Mouse (Mus musculus) CH12.LX (cell line): ENCODE measurements around the gene Coro2a. TPM values are rescaled to one million over a fixed set of nuclear protein-coding genes. Genes with fewer than 3 reads are reported as not detected.

Experiments
- DNase-seq: peaks from one replicate; pipeline ENCODE4 v3.0.0-alpha.2; 2013; ENCODE audit errors: extremely low read depth
- H3K27ac ChIP-seq: 2 replicates; pipeline ENCODE4 v1.5.1; 2012; ENCODE audit warnings: low read depth, mild to moderate bottlenecking, control low read depth, moderate library complexity; ENCODE audit not compliant: insufficient read depth
- H3K27me3 ChIP-seq: replicated peaks from 2 replicates; pipeline ENCODE3; 2012; ENCODE audit warnings: inconsistent platforms
- H3K36me3 ChIP-seq, 2 experiments: replicated peaks in 1 of 2; 2 replicates each; pipeline versions ENCODE3 to v1.6.1; 2012; ENCODE audit warnings: inconsistent platforms in 1 of 2, low read length in 1 of 2, mild to moderate bottlenecking in 1 of 2, mixed read lengths in 1 of 2, moderate library complexity in 1 of 2; ENCODE audit not compliant: control insufficient read depth in 1 of 2, insufficient read depth in 1 of 2
- H3K4me1 ChIP-seq, 2 experiments: 2 replicates each; pipeline ENCODE4 v1.6.1; 2012; ENCODE audit warnings: inconsistent platforms in 1 of 2, moderate library complexity in 1 of 2; ENCODE audit not compliant: insufficient read depth in 2 of 2, control insufficient read depth in 1 of 2
- H3K4me2 ChIP-seq: 2 replicates; pipeline ENCODE4 v1.6.1; 2012; ENCODE audit warnings: low read depth, mild to moderate bottlenecking, control low read depth; ENCODE audit not compliant: poor library complexity, insufficient read depth, severe bottlenecking
- H3K4me3 ChIP-seq, 3 experiments: fragments of 150-350 bp in 1 of 3; sonication (generic) in 1 of 3; replicated peaks in 1 of 3; 2 replicates each; pipeline versions ENCODE3 to v1.5.1; 2011 to 2012; ENCODE audit warnings: low read depth in 2 of 3, low read length in 2 of 3, mild to moderate bottlenecking in 2 of 3, moderate library complexity in 2 of 3, control low read depth in 1 of 3, improper control_type of control experiment in 1 of 3, inconsistent platforms in 1 of 3, mixed read lengths in 1 of 3; ENCODE audit not compliant: poor library complexity in 1 of 3
- H3K79me2 ChIP-seq: replicated peaks from 2 replicates; pipeline ENCODE4 v1.6.1; 2012; ENCODE audit warnings: mild to moderate bottlenecking, moderate library complexity; ENCODE audit not compliant: control insufficient read depth, poor library complexity, insufficient read depth, severe bottlenecking; ENCODE audit errors: extremely low read depth
- H3K9ac ChIP-seq: 2 replicates; pipeline ENCODE4 v1.6.1; 2012; ENCODE audit warnings: low read depth, mild to moderate bottlenecking, control low read depth, moderate library complexity; ENCODE audit not compliant: insufficient read depth
- H3K9me3 ChIP-seq: replicated peaks from 2 replicates; pipeline ENCODE3; 2012; ENCODE audit warnings: low read length, inconsistent platforms, mixed read lengths
- CHD2 ChIP-seq: IDR thresholded peaks from 2 replicates; pipeline ENCODE4 v1.6.1; 2011; ENCODE audit warnings: low read length, improper control_type of control experiment
- CTCF ChIP-seq, 2 experiments: IDR thresholded peaks in 1 of 2; conservative IDR thresholded peaks in 1 of 2; 2 replicates each; pipeline ENCODE4 v1.5.1; 2011 to 2012; ENCODE audit warnings: low read depth in 2 of 2, low read length in 2 of 2, improper control_type of control experiment in 1 of 2, inconsistent platforms in 1 of 2, mild to moderate bottlenecking in 1 of 2, moderate library complexity in 1 of 2
- E2F4 ChIP-seq: IDR thresholded peaks from 2 replicates; pipeline ENCODE4 v1.6.1; 2011; ENCODE audit warnings: low read depth, low read length, improper control_type of control experiment; ENCODE audit not compliant: insufficient replicate concordance
- ELF1 ChIP-seq: IDR thresholded peaks from 2 replicates; pipeline ENCODE4 v1.6.1; 2014; ENCODE audit warnings: low read depth, mild to moderate bottlenecking, inconsistent platforms, low read length, improper control_type of control experiment
- EP300 ChIP-seq: IDR thresholded peaks from 2 replicates; pipeline ENCODE4 v1.6.1; 2011; ENCODE audit warnings: low read length, improper control_type of control experiment
- ETS1 ChIP-seq: conservative IDR thresholded peaks from 2 replicates; pipeline ENCODE4 v1.6.1; 2012; ENCODE audit warnings: low read depth, mild to moderate bottlenecking, inconsistent platforms, low read length, improper control_type of control experiment, moderate library complexity
- GABPA ChIP-seq: IDR thresholded peaks from 2 replicates; pipeline ENCODE4 v1.6.1; 2012; ENCODE audit warnings: low read depth, low read length, improper control_type of control experiment, inconsistent platforms; ENCODE audit not compliant: insufficient replicate concordance
- IRF4 ChIP-seq: IDR thresholded peaks from 2 replicates; pipeline ENCODE4 v1.6.1; 2014; ENCODE audit warnings: low read depth, mild to moderate bottlenecking, inconsistent platforms, low read length, improper control_type of control experiment
- JUN ChIP-seq: IDR thresholded peaks from 2 replicates; pipeline ENCODE4 v1.6.1; 2011; ENCODE audit warnings: low read depth, mild to moderate bottlenecking, low read length, improper control_type of control experiment, moderate library complexity; ENCODE audit not compliant: insufficient read depth
- KAT2A ChIP-seq: IDR thresholded peaks from 2 replicates; pipeline ENCODE4 v1.6.1; 2012; ENCODE audit warnings: low read length, improper control_type of control experiment, inconsistent platforms; ENCODE audit not compliant: insufficient replicate concordance
- MAFK ChIP-seq: IDR thresholded peaks from 2 replicates; pipeline ENCODE4 v1.6.1; 2011; ENCODE audit warnings: low read length, improper control_type of control experiment; ENCODE audit not compliant: insufficient replicate concordance
- MAX ChIP-seq: IDR thresholded peaks from 2 replicates; pipeline ENCODE4 v1.6.1; 2011; ENCODE audit warnings: low read length, improper control_type of control experiment
- MEF2A ChIP-seq: IDR thresholded peaks from 2 replicates; pipeline ENCODE4 v1.6.1; 2014; ENCODE audit warnings: low read depth, mild to moderate bottlenecking, inconsistent platforms, low read length, improper control_type of control experiment, borderline replicate concordance
- MXI1 ChIP-seq: IDR thresholded peaks from 2 replicates; pipeline ENCODE4 v1.6.1; 2011; ENCODE audit warnings: mild to moderate bottlenecking, low read depth, low read length, improper control_type of control experiment
- MYC ChIP-seq: IDR thresholded peaks from 2 replicates; pipeline ENCODE4 v1.6.1; 2011; ENCODE audit warnings: low read depth, mild to moderate bottlenecking, improper control_type of control experiment, low read length
- NRF1 ChIP-seq: IDR thresholded peaks from 2 replicates; pipeline ENCODE4 v1.6.1; 2014; ENCODE audit warnings: low read depth, mild to moderate bottlenecking, inconsistent platforms, low read length, improper control_type of control experiment, moderate library complexity
- POLR2A ChIP-seq: IDR thresholded peaks from 2 replicates; pipeline ENCODE4 v1.6.1; 2011; ENCODE audit warnings: low read depth, mild to moderate bottlenecking, improper control_type of control experiment, low read length
- POLR2AphosphoS2 ChIP-seq: IDR thresholded peaks from 2 replicates; pipeline ENCODE4 v1.6.1; 2011; ENCODE audit warnings: low read depth, low read length, improper control_type of control experiment
- SMC3 ChIP-seq: IDR thresholded peaks from 2 replicates; pipeline ENCODE4 v1.6.1; 2011; ENCODE audit warnings: low read depth, low read length, improper control_type of control experiment
- TBP ChIP-seq: conservative IDR thresholded peaks from 2 replicates; pipeline ENCODE4 v1.6.1; 2011; ENCODE audit warnings: low read depth, low read length, improper control_type of control experiment
- UBTF ChIP-seq: IDR thresholded peaks from 2 replicates; pipeline ENCODE4 v1.6.1; 2012; ENCODE audit warnings: low read depth, mild to moderate bottlenecking, inconsistent platforms, low read length, improper control_type of control experiment, moderate library complexity
- USF1 ChIP-seq: IDR thresholded peaks from 2 replicates; pipeline ENCODE4 v1.6.1; 2014; ENCODE audit warnings: low read depth, mild to moderate bottlenecking, inconsistent platforms, low read length, improper control_type of control experiment
- ZKSCAN1 ChIP-seq: IDR thresholded peaks from 2 replicates; pipeline ENCODE4 v1.6.1; 2012; ENCODE audit warnings: low read depth, inconsistent platforms, low read length, improper control_type of control experiment, borderline replicate concordance
- ZMIZ1 ChIP-seq: IDR thresholded peaks from 2 replicates; pipeline ENCODE4 v1.6.1; 2012; ENCODE audit warnings: low read depth, mild to moderate bottlenecking, inconsistent platforms, low read length, improper control_type of control experiment
- ZNF384 ChIP-seq: IDR thresholded peaks from 2 replicates; pipeline ENCODE4 v1.6.1; 2012; ENCODE audit warnings: low read depth, low read length, improper control_type of control experiment, inconsistent platforms
- dilution Hi-C: fragments of 300-500 bp; cut with MboI; formaldehyde crosslinking; loops from 2 replicates; pipeline ENCODE4 v1.14.3; 2020; ENCODE audit warnings: low sequenced_read_pairs; ENCODE audit not compliant: extremely low pct_unique_long_range_greater_than_20kb, extremely low pct_ligation_motif_present
- in situ Hi-C: fragments of 300-500 bp; cut with MboI; formaldehyde crosslinking; loops from 3 replicates; pipeline ENCODE4 v1.14.3; 2019; ENCODE audit warnings: low sequenced_read_pairs, low pct_ligation_motif_present, low pct_unique_long_range_greater_than_20kb, mixed read lengths
- polyA plus RNA-seq: library from polyadenylated mRNA; unstranded; fragments of >175 nt; gene quantifications from 2 replicates; pipeline ENCODE4 v1.2.1, GENCODE M21; 2012; ENCODE audit warnings: low read depth; ENCODE audit not compliant: insufficient read length
- total RNA-seq, 2 experiments: library from RNA; depleted of rRNA; stranded (reverse); fragments of 300-350 nt in 1 of 2; fragments of >200 nt in 1 of 2; gene quantifications; 2 replicates each; pipeline ENCODE4 v1.2.3; 2012 to 2014

Coro2a gene
- total and polyA plus RNA-seq, 3 experiments = 24.6 to 223 (median 129) TPM

DNA sequence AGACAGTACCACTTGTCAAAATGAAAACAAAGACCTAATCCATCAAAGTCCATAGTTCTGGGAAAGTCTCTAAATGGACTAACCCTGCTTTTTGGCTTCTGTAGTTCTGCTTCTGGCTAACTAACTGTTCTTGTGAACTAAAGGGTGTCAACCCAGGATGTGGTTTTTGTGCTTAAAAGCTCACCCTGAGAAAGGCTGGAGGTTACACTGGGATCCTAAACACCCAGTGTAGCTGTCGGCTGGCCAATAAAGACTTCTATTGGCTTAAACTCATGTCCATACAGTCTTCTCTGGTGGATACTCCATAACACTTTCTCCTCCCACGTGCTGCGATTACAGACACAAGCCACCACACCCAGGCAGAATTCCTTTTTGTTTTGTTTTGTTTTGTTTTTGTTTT, 75.8 kb downstream of the Coro2a start:
- dilution Hi-C loops = no loop called here
- TF ChIP-seq POLR2A (no peak), MEF2A (no peak), MXI1 (no peak), TBP (no peak), SMC3 (no peak), ZMIZ1 (no peak), USF1 (no peak), EP300 (no peak), MAFK (no peak), ZNF384 (no peak), JUN (no peak), IRF4 (no peak), POLR2AphosphoS2 (no peak), MAX (no peak)
- TF ChIP-seq, all 38 proteins: peak for 0
- H3K27me3 ChIP-seq = no peaks in the 10 kb centered on the region
- in situ Hi-C loops = no loop called here
- H3K27ac ChIP-seq = no peak overlapping the region
- peaks cover 0 to 26% of the 10 kb centered on the region in 2 experiments; a peak in 3 of 4 replicates for H3K4me1 ChIP-seq
- peaks cover 2% of the 10 kb centered on the region; the same call in 1 of the 2 replicates for H3K79me2 ChIP-seq
- H3K9ac ChIP-seq = no peak overlapping the region
- H3K36me3 ChIP-seq = peaks cover 68 to 78% of the 10 kb centered on the region in 2 experiments
- H3K4me2 ChIP-seq = no peak overlapping the region
- no peak for DNase-seq
- H3K9me3 ChIP-seq = peaks cover 8% of the 10 kb centered on the region
- H3K4me3 ChIP-seq = no peak overlapping the region

DNA sequence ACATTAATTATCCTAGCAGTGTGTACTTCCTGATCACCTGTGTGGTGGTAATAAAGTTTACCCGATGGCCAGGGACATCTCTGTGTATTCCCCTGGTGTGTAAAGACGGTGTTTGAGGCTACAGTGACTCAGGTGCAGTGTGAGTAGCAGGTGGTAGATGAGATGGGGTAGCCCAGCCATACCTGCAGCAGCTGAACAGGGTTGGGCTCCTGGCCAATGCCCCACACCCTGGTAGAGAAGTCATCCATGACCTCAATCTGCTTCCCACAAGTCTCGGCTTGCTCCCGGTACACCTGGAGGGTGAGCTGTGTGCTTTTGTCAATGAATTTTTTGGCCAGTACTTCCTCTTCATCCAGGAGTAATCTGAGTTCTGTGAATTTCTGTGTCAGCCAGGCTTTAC, 78.7 kb downstream of the Coro2a start:
- Histone ChIP-seq H3K4me2 (no peak overlapping the region), H3K36me3 (peaks cover 68 to 76% of the 10 kb centered on the region in 2 experiments), H3K4me3 (no peak overlapping the region), H3K79me2 (no peaks in the 10 kb centered on the region), H3K27ac (no peak overlapping the region), H3K9ac (no peak overlapping the region), H3K27me3 (no peaks in the 10 kb centered on the region), H3K4me1 (peaks cover 0 to 12% of the 10 kb centered on the region in 2 experiments; a peak in 3 of 4 replicates), H3K9me3 (peaks cover 8% of the 10 kb centered on the region)
- no peak for DNase-seq
- dilution Hi-C loops = no loop called here
- in situ Hi-C loops = no loop called here
- TF ChIP-seq MYC = no peak
- TF ChIP-seq ZMIZ1 = no peak
- no peak for TF ChIP-seq SMC3
- no peak for TF ChIP-seq EP300
- TF ChIP-seq IRF4 = no peak
- TF ChIP-seq ETS1 = no peak
- TF ChIP-seq GABPA = no peak
- no peak for TF ChIP-seq E2F4
- no peak for TF ChIP-seq TBP
- TF ChIP-seq ZKSCAN1 = no peak
- TF ChIP-seq ELF1 = no peak
- TF ChIP-seq CTCF (conservative IDR thresholded peaks at IDR 0.05 in 1 of 2, IDR thresholded peaks at IDR 0.05 in 1 of 2; ENCODE audit: low read depth in 2 of 2, low read length in 2 of 2) = no peak
- no peak for TF ChIP-seq NRF1
- no peak for TF ChIP-seq KAT2A
- TF ChIP-seq UBTF = no peak
- no peak for TF ChIP-seq CHD2
